ENCODE assay signal across 8 mouse cellular contexts in genomic region chr8:10945490-10945889, GRCm38 (mm10).
DNase-seq lines count a peak whose midpoint lies in the region; ATAC-seq and TF ChIP-seq lines count a peak whose summit lies in the region.

No protein-coding gene starts in this region.

- H3K4me3 ChIP-seq in kidney, embryonic 16.5 days (ENCODE audit: low read length): no peak overlapping the region
- no peak overlapping the region for H3K4me3 ChIP-seq in forebrain, embryonic 13.5 days
- no peak overlapping the region for H3K4me3 ChIP-seq in limb, embryonic 11.5 days (ENCODE audit: low read depth, low read length)
- H3K4me3 ChIP-seq in myocyte: no peak overlapping the region

- TF ChIP-seq POLR2A in myocyte (IDR thresholded peaks at IDR 0.05; ENCODE audit: insufficient read length, low read depth): no peak

- no peak for DNase-seq in kidney, postnatal 25 days
- DNase-seq in limb, embryonic 11.5 days (ENCODE audit: low spot score): no peak
- no peak for DNase-seq in left cerebral cortex, adult 18-20 months (ENCODE audit: low spot score in 2 of 2)
- no peak for DNase-seq in layer of hippocampus, postnatal 10 days (ENCODE audit: low spot score in 2 of 2)
- no peak for DNase-seq in ovary, adult 18-20 months (ENCODE audit: low spot score)

- no peaks in the 10 kb centered on the region for H3K9me3 ChIP-seq in kidney, embryonic 16.5 days (ENCODE audit: low read length)
- H3K9me3 ChIP-seq in forebrain, embryonic 13.5 days (replicated peaks): no peaks in the 10 kb centered on the region
- no peaks in the 10 kb centered on the region for H3K9me3 ChIP-seq in limb, embryonic 11.5 days (ENCODE audit: control insufficient read depth, low read length)

- H3K27me3 ChIP-seq in kidney, embryonic 16.5 days (ENCODE audit: insufficient read depth, low read length): 0 out of 2 replicates have a peak, but pooled peaks cover 10% of the 10 kb centered on the region
- peaks cover 37% of the 10 kb centered on the region for H3K27me3 ChIP-seq in forebrain, embryonic 13.5 days
- H3K27me3 ChIP-seq in limb, embryonic 11.5 days (ENCODE audit: control insufficient read depth, insufficient read depth, low read length): no peaks in the 10 kb centered on the region
- no peaks in the 10 kb centered on the region for H3K27me3 ChIP-seq in myocyte (ENCODE audit: control insufficient read depth, insufficient read depth, insufficient read length)

- WGBS in kidney, embryonic 16.5 days: 50% methylated on average over 2 of the region's 2 CpGs
- WGBS in forebrain, embryonic 13.5 days: 63% methylated on average over 2 of the region's 2 CpGs
- WGBS in limb, embryonic 11.5 days: 74% methylated on average over 2 of the region's 2 CpGs

- ATAC-seq in kidney, embryonic 16.5 days (ENCODE audit: low FRiP score, low TSS enrichment): no peak; the same call in 1 of the 2 replicates
- ATAC-seq in forebrain, embryonic 13.5 days: no peak
- no peak for ATAC-seq in limb, embryonic 11.5 days (ENCODE audit: insufficient number of reproducible peaks, low FRiP score, low TSS enrichment, low read depth)

- peaks cover 29% of the 10 kb centered on the region for H3K4me1 ChIP-seq in kidney, embryonic 16.5 days (ENCODE audit: insufficient read depth, low read length)
- peaks cover 16% of the 10 kb centered on the region for H3K4me1 ChIP-seq in forebrain, embryonic 13.5 days
- H3K4me1 ChIP-seq in limb, embryonic 11.5 days (ENCODE audit: control insufficient read depth, insufficient read depth, low read length): peaks cover 17% of the 10 kb centered on the region

- H3K4me2 ChIP-seq in kidney, embryonic 16.5 days (replicated peaks; ENCODE audit: low read depth, low read length): peak overlapping the region; percentile 20; the same call in 1 of the 2 replicates
- peak overlapping the region; percentile 51; the same call in 1 of the 2 replicates for H3K4me2 ChIP-seq in forebrain, embryonic 13.5 days
- no peak overlapping the region for H3K4me2 ChIP-seq in limb, embryonic 11.5 days (ENCODE audit: low read depth, severe bottlenecking)
- H3K4me2 ChIP-seq in myocyte (ENCODE audit: low read depth): peak overlapping the region; percentile 92

- H3K79me2 ChIP-seq in myocyte (ENCODE audit: control insufficient read depth, insufficient read depth): no peaks in the 10 kb centered on the region

- H3ac ChIP-seq in myocyte (ENCODE audit: control insufficient read depth, insufficient read length): no peak overlapping the region

- H3K9ac ChIP-seq in kidney, embryonic 16.5 days (replicated peaks; ENCODE audit: low read length): peak overlapping the region; percentile 49; the same call in 1 of the 2 replicates
- no peak overlapping the region for H3K9ac ChIP-seq in forebrain, embryonic 13.5 days
- peak overlapping the region; percentile 50; the same call in 1 of the 2 replicates for H3K9ac ChIP-seq in limb, embryonic 11.5 days (ENCODE audit: low read length)

- H3K36me3 ChIP-seq in kidney, embryonic 16.5 days (ENCODE audit: insufficient read depth, low read length): no peaks in the 10 kb centered on the region
- no peaks in the 10 kb centered on the region for H3K36me3 ChIP-seq in forebrain, embryonic 13.5 days (ENCODE audit: poor library complexity, severe bottlenecking)
- H3K36me3 ChIP-seq in limb, embryonic 11.5 days (ENCODE audit: control insufficient read depth, insufficient read depth, low read length): no peaks in the 10 kb centered on the region
- H3K36me3 ChIP-seq in myocyte (ENCODE audit: control insufficient read depth, insufficient read depth): no peaks in the 10 kb centered on the region

- H3K27ac ChIP-seq in kidney, embryonic 16.5 days (ENCODE audit: low read length): peak overlapping the region; percentile 85
- peak overlapping the region; percentile 51 for H3K27ac ChIP-seq in forebrain, embryonic 13.5 days
- H3K27ac ChIP-seq in limb, embryonic 11.5 days (replicated peaks; ENCODE audit: low read depth, low read length): peak overlapping the region; percentile 87

TF ChIP-seq in myocyte, 11 proteins besides CTCF, POLR2A, EP300 and RAD21:
- TF ChIP-seq MYOD1 (IDR thresholded peaks at IDR 0.05; ENCODE audit: control insufficient read depth in 1 of 3, insufficient read length in 2 of 3, low read depth in 2 of 3): no peak
- no peak for TF ChIP-seq MYOG (IDR thresholded peaks at IDR 0.05; ENCODE audit: control insufficient read depth in 1 of 3, insufficient read depth in 1 of 3, insufficient read length in 2 of 3, low read depth in 2 of 3)
- TF ChIP-seq CEBPB (IDR thresholded peaks at IDR 0.05; ENCODE audit: insufficient read depth, poor library complexity, severe bottlenecking): no peak
- no peak for TF ChIP-seq REST (IDR thresholded peaks at IDR 0.05; ENCODE audit: insufficient read depth, insufficient read length)
- TF ChIP-seq USF1 (IDR thresholded peaks at IDR 0.05; ENCODE audit: low read depth): no peak
- TF ChIP-seq E2F4 (IDR thresholded peaks at IDR 0.05; ENCODE audit: insufficient read depth): no peak
- no peak for TF ChIP-seq TCF3 (IDR thresholded peaks at IDR 0.05; ENCODE audit: insufficient read length, low read depth)
- TF ChIP-seq POLR2AphosphoS2 (IDR thresholded peaks at IDR 0.05; ENCODE audit: insufficient read length, low read depth): no peak
- no peak for TF ChIP-seq MAX (IDR thresholded peaks at IDR 0.05; ENCODE audit: low read depth)
- TF ChIP-seq SRF (IDR thresholded peaks at IDR 0.05; ENCODE audit: control insufficient read depth, insufficient read length, low read depth): no peak
- TF ChIP-seq TCF12 (IDR thresholded peaks at IDR 0.05; ENCODE audit: insufficient read depth, poor library complexity, severe bottlenecking): no peak
